Mouse (Mus musculus) forebrain, embryonic 11.5 days (tissue): ENCODE data around the gene 2010111I01Rik. TPM values are rescaled to one million over a fixed set of nuclear protein-coding genes. Genes with fewer than 3 reads are reported as not detected.

Experiments used
- ATAC-seq: fragments of 200-750 bp; cut with Nextera tagmentation; replicated peaks from 2 replicates; pipeline ENCODE4 v1.8.0; 2017; ENCODE audit warnings: moderate TSS enrichment; ENCODE audit not compliant: low FRiP score
- DNase-seq: peaks from one replicate; pipeline ENCODE4 v3.0.0-alpha.2; 2017; ENCODE audit warnings: low spot score
- H3K27ac ChIP-seq: fragments of 300-500 bp; sonication (generic); 2 replicates; pipeline ENCODE4 v1.5.1; 2014; ENCODE audit warnings: low read depth, low read length
- H3K27me3 ChIP-seq: fragments of 300-500 bp; sonication (generic); 2 replicates; pipeline ENCODE4 v1.6.1; 2014; ENCODE audit warnings: mild to moderate bottlenecking, low read length, mixed read lengths; ENCODE audit not compliant: control insufficient read depth, insufficient read depth
- H3K36me3 ChIP-seq: fragments of 300-500 bp; sonication (generic); 2 replicates; pipeline ENCODE4 v1.6.1; 2014; ENCODE audit warnings: mild to moderate bottlenecking, low read length, moderate library complexity, mixed read lengths; ENCODE audit not compliant: control insufficient read depth, insufficient read depth
- H3K4me1 ChIP-seq: fragments of 300-500 bp; sonication (generic); replicated peaks from 2 replicates; pipeline ENCODE4 v1.6.1; 2014; ENCODE audit warnings: low read length, mixed read lengths; ENCODE audit not compliant: control insufficient read depth, insufficient read depth
- H3K4me2 ChIP-seq: fragments of 300-500 bp; sonication (generic); 2 replicates; pipeline ENCODE4 v1.6.1; 2014; ENCODE audit warnings: low read depth, mild to moderate bottlenecking, low read length, moderate library complexity, mixed read lengths; ENCODE audit not compliant: severe bottlenecking
- H3K4me3 ChIP-seq: fragments of 300-500 bp; sonication (generic); 2 replicates; pipeline ENCODE4 v1.5.1; 2014; ENCODE audit warnings: low read depth, low read length
- H3K9ac ChIP-seq: fragments of 300-500 bp; sonication (generic); 2 replicates; pipeline ENCODE4 v1.6.1; 2014; ENCODE audit warnings: low read length
- H3K9me3 ChIP-seq: fragments of 300-500 bp; sonication (generic); 2 replicates; pipeline ENCODE4 v1.6.1; 2016; ENCODE audit warnings: low read length, mixed read lengths; ENCODE audit not compliant: control insufficient read depth
- WGBS: fragments of 180-500 bp; shearing (Covaris S2); extraction: QIAGEN DNeasy Blood & Tissue Kit; methylation state at CpG from one replicate; pipeline ENCODE4 v1.1.7; 2014; 5-methylcytosine and 5-hydroxymethylcytosine counted together
- polyA plus RNA-seq: library from polyadenylated mRNA; unstranded; fragments of >200 nt; fragmentation: Nextera tagmentation; extraction: Ambion mirVana; gene quantifications from 2 replicates; pipeline ENCODE4 v1.2.1, GENCODE M21; 2014

The 2010111I01Rik gene
- polyA plus RNA-seq, 1 experiment from 2014 or later, result 38.9 TPM

DNA sequence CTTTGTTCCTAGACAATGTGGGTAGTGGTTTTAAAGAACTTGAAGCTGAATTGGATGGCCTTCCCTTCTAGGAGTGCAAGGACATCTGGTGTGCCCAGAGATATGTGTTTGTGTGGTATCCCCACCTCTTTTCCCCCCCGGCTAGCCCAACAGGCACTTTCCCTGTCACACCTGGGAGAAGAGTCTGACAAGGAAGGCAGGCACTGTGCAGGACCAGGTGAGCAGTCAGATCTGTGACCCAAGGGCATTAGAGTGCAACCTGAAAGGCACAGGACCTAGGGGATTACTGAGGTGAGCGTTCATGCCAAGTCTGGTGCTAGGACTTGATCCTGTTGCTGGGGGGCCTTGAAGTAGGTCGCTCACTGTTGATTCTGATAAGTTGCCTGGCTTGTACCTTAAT lies 277.0 kb downstream of the 2010111I01Rik start:
- DNase-seq (no peak), ATAC-seq (no peak)
- Histone ChIP-seq H3K9me3 (no peaks in the 10 kb centered on the region), H3K27ac (no peak overlapping the region), H3K9ac (no peak overlapping the region), H3K4me2 (no peak overlapping the region), H3K27me3 (no peaks in the 10 kb centered on the region; the same call in 1 of the 2 replicates), H3K4me1 (peaks cover 2% of the 10 kb centered on the region; the same call in 1 of the 2 replicates), H3K4me3 (no peak overlapping the region), H3K36me3 (no peaks in the 10 kb centered on the region)
- 87% methylated on average over 3 of the region's 3 CpGs for WGBS

DNA sequence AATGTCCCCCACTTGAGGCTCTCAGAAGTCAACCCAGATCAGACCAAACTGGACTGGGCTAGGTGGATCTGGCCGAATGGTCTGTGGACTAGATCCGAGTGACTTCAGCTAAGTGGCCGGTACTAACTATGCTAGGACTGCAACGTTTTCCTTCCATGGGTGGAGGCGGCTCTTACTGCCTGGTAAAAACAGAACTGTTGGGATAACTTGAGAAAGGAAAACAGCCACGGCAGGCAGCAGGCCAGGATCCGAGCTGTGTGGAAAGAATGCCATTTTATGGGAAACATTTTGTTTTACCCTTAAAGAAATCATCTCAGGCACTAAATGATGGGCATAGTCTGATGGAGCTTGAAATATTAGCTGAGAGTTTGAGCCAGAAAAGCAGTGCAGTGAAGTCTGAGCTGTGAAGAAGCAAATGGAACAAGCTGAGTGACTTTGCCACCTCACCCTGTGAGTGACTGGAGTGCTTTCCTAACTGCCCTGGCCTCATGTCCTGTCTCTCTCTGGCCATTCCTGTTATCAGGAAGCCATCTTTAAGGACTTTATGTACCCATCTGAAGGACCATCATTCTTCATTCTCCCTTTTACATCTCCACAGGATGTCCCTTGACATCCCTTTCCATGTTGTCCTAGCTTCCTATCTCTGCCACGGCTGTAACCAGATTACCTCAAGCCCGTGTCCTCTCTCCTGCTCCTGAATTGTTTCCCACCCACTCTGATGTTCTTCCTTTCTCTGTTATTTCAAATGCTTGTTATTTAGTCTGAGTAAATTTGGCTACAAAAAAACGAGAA lies 277.9 kb downstream of the 2010111I01Rik start:
- H3K27me3 ChIP-seq, result no peaks in the 10 kb centered on the region; the same call in 1 of the 2 replicates
- no peak for DNase-seq
- peaks cover 2% of the 10 kb centered on the region; the same call in 1 of the 2 replicates for H3K4me1 ChIP-seq
- no peak for ATAC-seq
- no peaks in the 10 kb centered on the region for H3K36me3 ChIP-seq
- no peaks in the 10 kb centered on the region for H3K9me3 ChIP-seq
- 82% methylated on average over 10 of the region's 10 CpGs for WGBS
- H3K4me3 ChIP-seq, result no peak overlapping the region
- H3K27ac ChIP-seq, result no peak overlapping the region
- H3K9ac ChIP-seq, result no peak overlapping the region
- H3K4me2 ChIP-seq, result no peak overlapping the region

GRCm38 (mm10) chr13:63243586-63243985 lies 278.9 kb downstream of the 2010111I01Rik start:
- no peak for DNase-seq
- no peaks in the 10 kb centered on the region for H3K36me3 ChIP-seq
- no peaks in the 10 kb centered on the region for H3K9me3 ChIP-seq
- H3K4me1 ChIP-seq, result peaks cover 2% of the 10 kb centered on the region; the same call in 1 of the 2 replicates
- no peaks in the 10 kb centered on the region; the same call in 1 of the 2 replicates for H3K27me3 ChIP-seq
- ATAC-seq, result no peak
- H3K4me3 ChIP-seq, result no peak overlapping the region
- H3K4me2 ChIP-seq, result no peak overlapping the region
- no peak overlapping the region for H3K9ac ChIP-seq
- WGBS, result 88% methylated on average over 5 of the region's 5 CpGs
- no peak overlapping the region for H3K27ac ChIP-seq

GRCm38 (mm10) chr13:63244425-63244824 lies 279.7 kb downstream of the 2010111I01Rik start:
- Histone ChIP-seq H3K9ac (no peak overlapping the region), H3K4me3 (no peak overlapping the region), H3K27me3 (no peaks in the 10 kb centered on the region; the same call in 1 of the 2 replicates), H3K27ac (no peak overlapping the region), H3K36me3 (no peaks in the 10 kb centered on the region), H3K9me3 (no peaks in the 10 kb centered on the region), H3K4me2 (no peak overlapping the region), H3K4me1 (peaks cover 2% of the 10 kb centered on the region; the same call in 1 of the 2 replicates)
- DNase-seq, result no peak
- 45% methylated on average over 3 of the region's 3 CpGs for WGBS
- ATAC-seq, result no peak

DNA sequence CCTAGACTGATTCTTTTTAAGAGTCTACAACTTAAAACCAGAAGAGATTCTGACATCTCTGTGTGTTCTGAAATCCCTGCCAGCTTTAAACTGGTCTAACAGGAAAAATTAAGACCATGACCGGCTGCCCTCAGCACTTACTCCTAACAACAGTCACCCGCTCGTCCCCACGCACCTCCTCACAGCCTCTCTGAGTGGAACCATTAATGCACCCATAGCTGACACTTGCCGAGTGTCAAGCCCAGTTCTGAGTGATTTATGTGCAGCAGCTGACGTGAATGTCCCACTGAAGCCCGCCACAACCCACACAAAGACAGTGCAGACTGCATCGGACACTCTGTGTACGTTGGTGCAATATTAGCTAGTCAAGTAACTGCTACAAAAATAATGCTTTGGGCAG lies 280.5 kb downstream of the 2010111I01Rik start:
- H3K4me1 ChIP-seq, result peaks cover 2% of the 10 kb centered on the region; the same call in 1 of the 2 replicates
- H3K27ac ChIP-seq, result no peak overlapping the region
- no peaks in the 10 kb centered on the region for H3K9me3 ChIP-seq
- DNase-seq (no peak), ATAC-seq (no peak)
- no peaks in the 10 kb centered on the region; the same call in 1 of the 2 replicates for H3K27me3 ChIP-seq
- no peak overlapping the region for H3K4me2 ChIP-seq
- 79% methylated on average over 9 of the region's 9 CpGs for WGBS
- H3K9ac ChIP-seq, result no peak overlapping the region
- H3K36me3 ChIP-seq, result no peaks in the 10 kb centered on the region
- no peak overlapping the region for H3K4me3 ChIP-seq

DNA sequence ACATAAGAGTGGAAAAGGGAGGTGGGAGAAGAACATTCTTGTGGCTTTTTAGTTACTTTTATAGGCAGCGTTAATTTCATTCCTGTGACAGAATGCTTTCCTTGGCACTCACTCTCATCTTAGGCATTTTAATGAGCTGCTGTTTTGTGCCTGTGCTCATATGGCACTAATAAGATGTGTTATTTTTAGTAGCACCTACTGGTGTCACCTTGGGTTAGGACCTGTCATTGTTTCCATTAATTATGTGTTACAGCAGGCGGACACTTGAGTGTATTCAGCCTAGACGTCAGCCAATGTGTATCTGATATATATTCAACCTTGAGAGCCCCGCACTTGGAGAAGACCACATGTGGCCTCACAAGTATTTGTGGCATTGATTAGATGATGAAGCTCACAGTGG lies 281.1 kb downstream of the 2010111I01Rik start:
- Histone ChIP-seq H3K9me3 (no peaks in the 10 kb centered on the region), H3K4me3 (no peak overlapping the region), H3K4me2 (no peak overlapping the region), H3K27ac (no peak overlapping the region), H3K9ac (no peak overlapping the region), H3K36me3 (no peaks in the 10 kb centered on the region), H3K27me3 (no peaks in the 10 kb centered on the region; the same call in 1 of the 2 replicates), H3K4me1 (peaks cover 2% of the 10 kb centered on the region; the same call in 1 of the 2 replicates)
- 0 out of 2 replicates have a peak, but pooled peaks have one; percentile 46 for ATAC-seq
- WGBS, result 55% methylated on average over 4 of the region's 4 CpGs
- DNase-seq, result no peak

GRCm38 (mm10) chr13:63246332-63246940 lies 281.7 kb downstream of the 2010111I01Rik start:
- H3K27ac ChIP-seq, result no peak overlapping the region
- H3K27me3 ChIP-seq, result no peaks in the 10 kb centered on the region; the same call in 1 of the 2 replicates
- H3K9me3 ChIP-seq, result no peaks in the 10 kb centered on the region
- no peak for DNase-seq
- WGBS, result 87% methylated on average over 12 of the region's 12 CpGs
- H3K4me2 ChIP-seq, result no peak overlapping the region
- H3K9ac ChIP-seq, result no peak overlapping the region
- ATAC-seq, result no peak
- no peak overlapping the region for H3K4me3 ChIP-seq
- no peaks in the 10 kb centered on the region for H3K36me3 ChIP-seq
- peaks cover 2% of the 10 kb centered on the region; the same call in 1 of the 2 replicates for H3K4me1 ChIP-seq

GRCm38 (mm10) chr13:63247041-63247440 lies 282.3 kb downstream of the 2010111I01Rik start:
- Histone ChIP-seq H3K27me3 (no peaks in the 10 kb centered on the region), H3K36me3 (no peaks in the 10 kb centered on the region), H3K4me2 (no peak overlapping the region), H3K9ac (no peak overlapping the region), H3K27ac (no peak overlapping the region), H3K9me3 (no peaks in the 10 kb centered on the region), H3K4me3 (no peak overlapping the region), H3K4me1 (peaks cover 2% of the 10 kb centered on the region; the same call in 1 of the 2 replicates)
- DNase-seq, result no peak
- ATAC-seq, result no peak
- 83% methylated on average over 7 of the region's 7 CpGs for WGBS
